Mouse (Mus musculus) heart, adult 2 months (tissue): ENCODE measurements around the gene Wnt3a.

Experiments
- CTCF ChIP-seq: fragments of 200-600 bp; IDR thresholded peaks from 2 replicates; pipeline ENCODE4 v1.8.1; 2022; ENCODE audit warnings: antibody characterized with exemption, mild to moderate bottlenecking, moderate library complexity
- EP300 ChIP-seq: fragments of 200-500 bp; IDR thresholded peaks from 2 replicates; pipeline ENCODE4 v1.6.1; 2011; ENCODE audit warnings: low read depth, low read length, control low read depth; ENCODE audit not compliant: insufficient read depth
- POLR2A ChIP-seq: fragments of 200-500 bp; IDR thresholded peaks from 2 replicates; pipeline ENCODE4 v1.6.1; 2011; ENCODE audit warnings: mild to moderate bottlenecking, low read depth, low read length, control low read depth; ENCODE audit not compliant: insufficient read depth

GRCm38 (mm10) chr11:59336381-59336780, 45.8 kb upstream of the Wnt3a start:
- TF ChIP-seq CTCF (no peak), EP300 (no peak), POLR2A (no peak)
